Mouse (Mus musculus) spleen, postnatal 0 days (tissue): ENCODE results near the gene Afg1l. TPM values are rescaled to one million over a fixed set of nuclear protein-coding genes. Genes with fewer than 3 reads are reported as not detected.

Source experiments
- polyA plus RNA-seq: library from polyadenylated mRNA; unstranded; fragments of >200 nt; fragmentation: Nextera tagmentation; extraction: Ambion mirVana; gene quantifications from 2 replicates; pipeline ENCODE4 v1.2.1, GENCODE M21; 2015

The Afg1l gene
- 2.0 and 2.1 TPM in 2 replicates for polyA plus RNA-seq

GRCm38 (mm10) chr10:42478341-42478720 is at the start of gene Afg1l:
Gene Afg1l, minus strand, starts transcription at chr10:42478565.

DNA sequence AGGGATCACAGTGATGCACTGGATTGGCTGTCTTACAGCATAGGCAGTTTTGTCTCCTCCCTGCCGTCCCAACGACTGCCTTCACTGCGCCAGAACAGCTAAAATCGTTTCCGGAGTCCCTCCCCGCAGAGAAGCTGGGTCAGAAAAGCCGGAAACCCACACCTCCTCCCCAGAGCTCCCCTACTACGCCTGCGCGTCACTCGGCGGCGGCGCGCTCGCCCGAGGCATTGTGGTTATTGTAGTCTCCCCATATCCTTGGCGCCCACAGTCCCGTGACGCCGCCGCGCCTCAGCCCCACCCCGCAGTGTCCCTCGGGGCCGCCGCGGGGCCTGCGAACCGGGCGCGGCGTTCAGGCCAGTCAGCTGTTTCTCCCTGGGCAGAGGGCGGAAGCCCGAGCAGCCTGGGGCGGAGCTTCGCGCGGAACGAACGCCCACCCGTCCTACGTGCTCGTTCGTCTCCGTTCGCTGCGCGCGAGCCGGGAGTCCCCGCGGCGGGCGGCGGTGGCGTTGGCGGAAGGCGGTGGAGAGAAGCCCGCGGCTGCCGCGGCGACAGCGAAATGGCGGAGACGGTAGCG is 23.5 kb upstream of the Afg1l start, which contains the start of gene Snx3:
Gene Snx3 (plus strand): TSS at position 256 of the 574 bp plus-strand sequence.

GRCm38 (mm10) chr10:42276507-42277345 is 201.6 kb downstream of the Afg1l start, which contains the start of gene Foxo3:
Gene Foxo3, minus strand, starts transcription at chr10:42276755.

Other genes starting within 250 kb of the Afg1l start
- gene Foxo3, start 201.8 kb downstream of the Afg1l start, polyA plus RNA-seq, result 17.2 and 19.1 TPM in 2 replicates
- 313 and 323 TPM in 2 replicates for gene Snx3, start 23.5 kb upstream of the Afg1l start, polyA plus RNA-seq
- gene Nr2e1, start 105.1 kb upstream of the Afg1l start, polyA plus RNA-seq, result not detected in 2 replicates
- 18.1 and 18.9 TPM in 2 replicates for gene Ostm1, start 105.3 kb upstream of the Afg1l start, polyA plus RNA-seq